19 mouse cellular contexts compared by ENCODE assay signal in genomic region chr8:116590106-116590505, GRCm38 (mm10).
DNase-seq lines count a peak whose midpoint lies in the region; ATAC-seq lines count a peak whose summit lies in the region.
"Had no signal": no experiment of that assay in that cellular context is flagged by ENCODE, and none has a peak within 500 bp of the region (broad histone marks: within the 10 kb centered on the region; RNA-seq: fewer than 3 reads in every experiment).

No protein-coding gene starts in this region.

- H3K4me2 ChIP-seq in intestine, embryonic 15.5 days (replicated peaks), result no peak overlapping the region
- H3K4me2 ChIP-seq: embryonic facial prominence, embryonic 13.5 days; forebrain, embryonic 12.5 days; heart, embryonic 15.5 days; hindbrain, embryonic 14.5 days; stomach, embryonic 15.5 days had no signal

- H3K27ac ChIP-seq in intestine, embryonic 15.5 days, result no peak overlapping the region
- H3K27ac ChIP-seq: embryonic facial prominence, embryonic 13.5 days; forebrain, embryonic 12.5 days; heart, embryonic 15.5 days; hindbrain, embryonic 14.5 days; liver, embryonic 14.5 days; stomach, embryonic 15.5 days had no signal

- no peak overlapping the region for H3K4me3 ChIP-seq in intestine, embryonic 15.5 days (replicated peaks)
- H3K4me3 ChIP-seq: embryonic facial prominence, embryonic 13.5 days; forebrain, embryonic 12.5 days; heart, embryonic 15.5 days; stomach, embryonic 15.5 days had no signal

- WGBS in intestine, embryonic 15.5 days, result 83% methylated on average over 14 of the region's 14 CpGs

- H3K27me3 ChIP-seq in intestine, embryonic 15.5 days (replicated peaks), result no peaks in the 10 kb centered on the region
- H3K27me3 ChIP-seq: embryonic facial prominence, embryonic 13.5 days; forebrain, embryonic 12.5 days; heart, embryonic 15.5 days; stomach, embryonic 15.5 days had no signal

- peak; percentile 34 for ATAC-seq in activated CD4-positive, CD25-positive, alpha-beta regulatory T cell, adult 4 months
- ATAC-seq in intestine, embryonic 15.5 days, result no peak
- ATAC-seq in erythroid progenitor cell, adult 5-6 weeks (replicated peaks; ENCODE audit: low FRiP score, poor library complexity, severe bottlenecking), result no peak

- no peaks in the 10 kb centered on the region for H3K36me3 ChIP-seq in intestine, embryonic 15.5 days
- H3K36me3 ChIP-seq: forebrain, embryonic 12.5 days; heart, embryonic 15.5 days; stomach, embryonic 15.5 days had no signal

- no peaks in the 10 kb centered on the region for H3K9me3 ChIP-seq in intestine, embryonic 15.5 days
- H3K9me3 ChIP-seq: embryonic facial prominence, embryonic 13.5 days; forebrain, embryonic 12.5 days; heart, embryonic 15.5 days; stomach, embryonic 15.5 days had no signal

- DNase-seq in frontal cortex, postnatal 36 days (ENCODE audit: low spot score in 2 of 2), result peak; percentile 9 to 17
- DNase-seq in frontal cortex, postnatal 25 days (ENCODE audit: low spot score in 2 of 2), result no peak
- peak; percentile 35 to 38 for DNase-seq in cerebellum, postnatal 10 days
- DNase-seq in thymus, postnatal 14 days, result peak; percentile 82
- DNase-seq in urinary bladder, postnatal 36 days (ENCODE audit: low spot score in 2 of 2), result no peak
- DNase-seq: adrenal gland, postnatal 25 days; gastrocnemius, postnatal 36 days; kidney, adult 2 months; kidney, postnatal 36 days; lung, postnatal 10 days had no signal

- no peaks in the 10 kb centered on the region for H3K4me1 ChIP-seq in intestine, embryonic 15.5 days (replicated peaks)
- H3K4me1 ChIP-seq: embryonic facial prominence, embryonic 13.5 days; forebrain, embryonic 12.5 days; heart, embryonic 15.5 days; stomach, embryonic 15.5 days had no signal

- no peak overlapping the region for H3K9ac ChIP-seq in intestine, embryonic 15.5 days
- H3K9ac ChIP-seq: embryonic facial prominence, embryonic 13.5 days; forebrain, embryonic 12.5 days; heart, embryonic 15.5 days; hindbrain, embryonic 14.5 days; liver, embryonic 14.5 days; stomach, embryonic 15.5 days had no signal

Comparison
In these comparisons a context has a peak if more than half of its experiments do, and no peak if none do; other contexts are left out.
1. DNase-seq: peak in frontal cortex, postnatal 36 days (2 of 2), cerebellum, postnatal 10 days (2 of 2) and thymus, postnatal 14 days (single experiment); none in frontal cortex, postnatal 25 days (0 of 2) and urinary bladder, postnatal 36 days (0 of 2).